Mouse (Mus musculus): Measurements from ENCODE around the gene Rpgrip1l.

- TF ChIP-seq CTCF (IDR thresholded peaks at IDR 0.05; ENCODE audit: borderline replicate concordance, extremely low read depth, insufficient read depth, insufficient read length) (no peak), POLR2A (IDR thresholded peaks at IDR 0.05; ENCODE audit: borderline replicate concordance, extremely low read depth, insufficient read depth, insufficient read length, poor library complexity, severe bottlenecking) (no peak)
Observed at GRCm38 (mm10) chr8:91212948-91213347, 100.1 kb downstream of the Rpgrip1l start.

Data from brain, embryonic 14.5 days (tissue).